Mouse (Mus musculus) left cerebral cortex, postnatal 25 days (tissue): ENCODE results near the gene Gal3st1. TPM values are rescaled to one million over a fixed set of nuclear protein-coding genes. Genes with fewer than 3 reads are reported as not detected.

Source experiments
- total RNA-seq, 2 experiments: library from RNA; stranded (reverse); gene quantifications; 2 replicates each; pipeline ENCODE4 v1.2.3; 2021

The Gal3st1 gene
- total RNA-seq, 2 experiments from 2014 or later, result 13.2 to 15.5 TPM

Other genes starting within 250 kb of the Gal3st1 start
- gene Osbp2, start 119.7 kb upstream of the Gal3st1 start, total RNA-seq, result 100 to 1,000 TPM; 133 TPM
- gene 4921536K21Rik, start 88.5 kb upstream of the Gal3st1 start, total RNA-seq, result under 1 TPM; 0.25 to 0.39 TPM
- gene Dusp18, start 88.4 kb upstream of the Gal3st1 start, total RNA-seq, result 10 to 100 TPM; 28.8 to 32.5 TPM
- gene Slc35e4, start 69.0 kb upstream of the Gal3st1 start, total RNA-seq, result 10 to 100 TPM; 17.9 to 20.5 TPM
- 10 to 100 TPM; 19.6 to 20.4 TPM for gene Tcn2, start 51.5 kb upstream of the Gal3st1 start, total RNA-seq
- gene Pes1, start 19.7 kb upstream of the Gal3st1 start, total RNA-seq, result 10 to 100 TPM; 38.5 to 41.5 TPM
- gene 4930556J24Rik, start 6.9 kb upstream of the Gal3st1 start, total RNA-seq, result not detected
- under 1 TPM in 1 of 2 experiments, not detected in 1; 0.21 TPM for gene Sec14l4, start 47.8 kb downstream of the Gal3st1 start, total RNA-seq
- 1 to 10 TPM in 1 of 2 experiments, under 1 TPM in 1; 0.60 to 1.3 TPM for gene Sec14l3, start 81.2 kb downstream of the Gal3st1 start, total RNA-seq
- 100 to 1,000 TPM in 1 of 2 experiments, 10 to 100 TPM in 1; 92.3 to 104 TPM for gene Mtfp1, start 111.8 kb downstream of the Gal3st1 start, total RNA-seq
- gene Sec14l2, start 139.8 kb downstream of the Gal3st1 start, total RNA-seq, result 10 to 100 TPM; 35.6 to 35.8 TPM
- gene Rnf215, start 151.6 kb downstream of the Gal3st1 start, total RNA-seq, result 10 to 100 TPM; 28.2 to 31.4 TPM
- gene Ccdc157, start 176.7 kb downstream of the Gal3st1 start, total RNA-seq, result 10 to 100 TPM; 14.9 to 17.7 TPM
- 10 to 100 TPM; 68.6 to 73.1 TPM for gene Sf3a1, start 176.7 kb downstream of the Gal3st1 start, total RNA-seq
- gene Tbc1d10a, start 203.2 kb downstream of the Gal3st1 start, total RNA-seq, result 10 to 100 TPM; 34.5 to 35.6 TPM
- 1 to 10 TPM; 3.9 to 6.1 TPM for gene Castor1, start 234.6 kb downstream of the Gal3st1 start, total RNA-seq